Mouse (Mus musculus): ENCODE results near the gene Yap1.

Gene Yap1

GRCm38 (mm10) chr9:7977587-7977986 lies 26.8 kb downstream of the Yap1 start:
- DNase-seq (ENCODE audit: low read depth, low spot score), result no peak

- no peak for DNase-seq (ENCODE audit: low read depth, low spot score)
These were observed 32.4 kb downstream of the Yap1 start for GRCm38 (mm10) chr9:7971993-7972392.

GRCm38 (mm10) chr9:7967980-7968379 lies 36.4 kb downstream of the Yap1 start:
- no peak for DNase-seq (ENCODE audit: low read depth, low spot score)

GRCm38 (mm10) chr9:7965590-7965989 lies 38.8 kb downstream of the Yap1 start:
- no peak for DNase-seq (ENCODE audit: low read depth, low spot score)

GRCm38 (mm10) chr9:7963867-7964266 lies 40.5 kb downstream of the Yap1 start:
- DNase-seq (ENCODE audit: low read depth, low spot score), result no peak

GRCm38 (mm10) chr9:7962915-7963314 lies 41.5 kb downstream of the Yap1 start:
- DNase-seq (ENCODE audit: low read depth, low spot score), result no peak

- no peak for DNase-seq (ENCODE audit: low read depth, low spot score)
These were observed 42.8 kb downstream of the Yap1 start for GRCm38 (mm10) chr9:7961366-7962160.

- no peak for DNase-seq (ENCODE audit: low read depth, low spot score)
These were observed 44.0 kb downstream of the Yap1 start for GRCm38 (mm10) chr9:7960382-7960781.

- no peak for DNase-seq (ENCODE audit: low read depth, low spot score)
These were observed 45.1 kb downstream of the Yap1 start for GRCm38 (mm10) chr9:7959301-7959700.

- DNase-seq (ENCODE audit: low read depth, low spot score), result no peak
These were observed 46.3 kb downstream of the Yap1 start for GRCm38 (mm10) chr9:7958025-7958593.

GRCm38 (mm10) chr9:7957407-7957806 lies 47.0 kb downstream of the Yap1 start:
- no peak for DNase-seq (ENCODE audit: low read depth, low spot score)

- no peak for DNase-seq (ENCODE audit: low read depth, low spot score)
These were observed 48.0 kb downstream of the Yap1 start for GRCm38 (mm10) chr9:7956400-7956799.

- no peak for DNase-seq (ENCODE audit: low read depth, low spot score)
These were observed 51.5 kb downstream of the Yap1 start for GRCm38 (mm10) chr9:7952886-7953285.

GRCm38 (mm10) chr9:7950211-7950644 lies 54.2 kb downstream of the Yap1 start:
- no peak for DNase-seq (ENCODE audit: low read depth, low spot score)

- DNase-seq (ENCODE audit: low read depth, low spot score), result no peak
These were observed 56.5 kb downstream of the Yap1 start for GRCm38 (mm10) chr9:7947946-7948345.

GRCm38 (mm10) chr9:7943796-7944462 lies 60.5 kb downstream of the Yap1 start:
- DNase-seq (ENCODE audit: low read depth, low spot score), result no peak

- no peak for DNase-seq (ENCODE audit: low read depth, low spot score)
These were observed 61.7 kb downstream of the Yap1 start for GRCm38 (mm10) chr9:7942701-7943100.

GRCm38 (mm10) chr9:7940075-7940474 lies 64.3 kb downstream of the Yap1 start:
- DNase-seq (ENCODE audit: low read depth, low spot score), result no peak

GRCm38 (mm10) chr9:7934419-7934818 lies 70.0 kb downstream of the Yap1 start:
- DNase-seq (ENCODE audit: low read depth, low spot score), result no peak

GRCm38 (mm10) chr9:7929552-7929951 lies 74.8 kb downstream of the Yap1 start:
- DNase-seq (ENCODE audit: low read depth, low spot score), result no peak

GRCm38 (mm10) chr9:7928866-7929265 lies 75.5 kb downstream of the Yap1 start:
- no peak for DNase-seq (ENCODE audit: low read depth, low spot score)

- no peak for DNase-seq (ENCODE audit: low read depth, low spot score)
These were observed 76.1 kb downstream of the Yap1 start for GRCm38 (mm10) chr9:7928207-7928793.

Data from WW6 (cell line).